Mouse (Mus musculus) embryonic facial prominence, embryonic 10.5 days (tissue): ENCODE results near the gene Tomm20. TPM values are rescaled to one million over a fixed set of nuclear protein-coding genes. Genes with fewer than 3 reads are reported as not detected.
"Not testable (repeated sequence)": the region's sequence is repeated elsewhere in the genome, so short reads cannot be mapped to it uniquely, and the experiment has no call there.

Source experiments
- DNase-seq: peaks from one replicate; pipeline ENCODE4 v3.0.0-alpha.2; 2017; ENCODE audit warnings: low spot score
- H3K27ac ChIP-seq: fragments of 300-500 bp; sonication (generic); replicated peaks from 2 replicates; pipeline ENCODE4 v1.5.1; 2016; ENCODE audit warnings: mild to moderate bottlenecking
- H3K27me3 ChIP-seq: fragments of 300-500 bp; sonication (generic); replicated peaks from 2 replicates; pipeline ENCODE4 v1.6.1; 2016; ENCODE audit warnings: low read depth, mild to moderate bottlenecking; ENCODE audit not compliant: poor library complexity, severe bottlenecking
- H3K36me3 ChIP-seq: fragments of 300-500 bp; sonication (generic); replicated peaks from 2 replicates; pipeline ENCODE4 v1.6.1; 2016; ENCODE audit warnings: mild to moderate bottlenecking, moderate library complexity
- H3K4me1 ChIP-seq: fragments of 300-500 bp; sonication (generic); 2 replicates; pipeline ENCODE4 v1.6.1; 2016
- H3K4me3 ChIP-seq: fragments of 300-500 bp; sonication (generic); 2 replicates; pipeline ENCODE4 v1.5.1; 2016; ENCODE audit warnings: mild to moderate bottlenecking, moderate library complexity
- H3K9me3 ChIP-seq: fragments of 300-500 bp; sonication (generic); 2 replicates; pipeline ENCODE4 v1.6.1; 2016; ENCODE audit warnings: mild to moderate bottlenecking
- WGBS: fragments of 180-500 bp; shearing (Covaris S2); methylation state at CpG from one replicate; pipeline ENCODE4 v1.1.7; 2016; 5-methylcytosine and 5-hydroxymethylcytosine counted together
- polyA plus RNA-seq: library from polyadenylated mRNA; unstranded; fragments of >200 nt; fragmentation: Nextera tagmentation; extraction: Ambion mirVana; gene quantifications from 2 replicates; pipeline ENCODE4 v1.2.1, GENCODE M21; 2016

The Tomm20 gene
- 285 and 304 TPM in 2 replicates for polyA plus RNA-seq

DNA sequence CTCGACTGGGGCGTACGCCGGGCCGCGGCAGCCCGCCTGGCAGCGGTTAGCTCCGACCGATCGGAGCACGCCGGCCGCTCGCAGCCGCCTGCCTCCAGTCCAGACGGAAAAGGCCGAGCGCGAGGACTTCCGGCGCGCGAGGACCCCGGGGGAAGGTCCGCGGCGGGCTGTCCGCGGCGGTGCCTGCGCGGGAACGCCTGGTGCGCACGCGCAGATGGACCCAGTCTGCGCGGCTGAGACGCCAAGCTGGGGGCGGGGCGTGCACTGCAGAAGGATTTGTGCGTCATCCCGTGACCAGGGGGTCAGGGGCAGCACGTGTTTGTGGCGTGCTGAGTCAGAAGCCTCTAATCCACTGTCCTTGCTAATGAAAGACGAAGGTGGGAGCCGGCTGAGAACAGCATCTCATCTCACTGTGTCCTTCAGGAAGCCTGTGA, at the start of gene Tomm20:
Gene Tomm20, minus strand, starts transcription at position 115 of the 434 bp plus-strand sequence.
- Histone ChIP-seq H3K4me3 (peak within 1 kb of the TSS; percentile 91), H3K36me3 (peaks cover 62% of the 10 kb centered on the region), H3K9me3 (no peaks in the 10 kb centered on the region), H3K27me3 (no peaks in the 10 kb centered on the region), H3K27ac (peak within 1 kb of the TSS; percentile 94), H3K4me1 (peaks cover 16% of the 10 kb centered on the region)
- WGBS, result under 1% methylated on average over 48 of the region's 48 CpGs
- peak; percentile 98 for DNase-seq

DNA sequence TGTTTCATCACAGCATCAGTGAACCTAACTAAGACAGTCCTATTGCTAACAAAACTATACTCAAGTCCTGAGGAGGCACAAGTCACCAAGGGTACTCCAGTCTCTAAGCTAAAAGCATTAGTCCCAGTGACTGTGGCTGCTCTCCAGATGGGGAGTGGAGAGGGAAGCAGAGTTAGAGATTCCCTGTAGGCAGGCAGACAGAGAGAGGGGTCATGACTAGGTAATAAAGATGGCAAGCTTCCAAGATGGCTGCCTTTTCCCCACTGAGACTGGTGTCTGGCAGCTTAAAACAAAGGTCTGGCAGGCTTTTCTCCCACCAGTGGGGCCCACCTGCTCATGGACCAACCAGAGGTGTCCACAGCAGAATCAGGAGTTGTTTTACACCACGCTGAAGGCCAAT, 48.9 kb upstream of the Tomm20 start:
- Histone ChIP-seq H3K9me3 (no peaks in the 10 kb centered on the region), H3K27me3 (no peaks in the 10 kb centered on the region), H3K4me1 (0 out of 2 replicates have a peak, but pooled peaks cover 3% of the 10 kb centered on the region), H3K27ac (peak overlapping the region; percentile 19; the same call in 1 of the 2 replicates), H3K4me3 (no peak overlapping the region), H3K36me3 (no peaks in the 10 kb centered on the region)
- 77% methylated on average over 1 of the region's 1 CpGs for WGBS
- no peak for DNase-seq

DNA sequence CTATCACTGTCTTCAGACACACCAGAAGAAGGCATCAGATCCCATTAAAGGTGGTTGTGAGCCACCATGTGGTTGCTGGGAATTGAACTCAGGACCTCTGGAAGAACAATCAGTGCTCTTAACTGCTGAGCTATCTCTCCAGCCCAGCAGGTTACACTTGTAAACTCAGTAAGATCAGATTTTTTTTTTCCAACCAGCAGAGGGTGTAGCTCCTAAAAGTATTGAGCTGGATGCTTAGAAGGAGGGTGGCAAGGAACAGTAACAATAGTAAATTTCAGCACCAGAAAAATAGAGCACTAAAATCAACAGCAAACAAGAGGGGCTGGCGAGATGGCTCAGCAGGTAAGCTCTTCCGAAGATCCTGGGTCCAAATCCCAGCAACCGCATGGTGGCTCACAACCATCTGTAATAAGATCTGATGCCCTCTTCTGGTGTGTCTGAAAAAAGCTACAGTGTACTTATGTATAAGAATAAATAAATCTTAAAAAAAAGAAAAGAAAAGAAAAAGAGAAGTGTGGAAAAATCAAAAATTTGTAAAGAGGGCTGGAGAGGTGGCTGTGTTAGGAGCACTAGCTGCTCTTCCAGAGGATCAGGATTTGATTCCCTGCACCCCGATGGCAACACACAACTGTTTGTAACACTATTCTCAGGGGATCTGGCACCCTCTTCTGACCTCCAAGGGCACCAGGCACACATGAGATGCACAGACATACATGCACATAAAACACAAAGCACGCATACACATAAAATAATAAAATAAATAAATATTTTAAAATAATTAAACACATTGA, 43.9 kb upstream of the Tomm20 start:
- Histone ChIP-seq H3K9me3 (no peaks in the 10 kb centered on the region), H3K27me3 (no peaks in the 10 kb centered on the region), H3K36me3 (no peaks in the 10 kb centered on the region), H3K4me1 (no peaks in the 10 kb centered on the region), H3K4me3 (no peak overlapping the region), H3K27ac (no peak overlapping the region)
- DNase-seq, result no peak
- 79% methylated on average over 5 of the region's 5 CpGs for WGBS

DNA sequence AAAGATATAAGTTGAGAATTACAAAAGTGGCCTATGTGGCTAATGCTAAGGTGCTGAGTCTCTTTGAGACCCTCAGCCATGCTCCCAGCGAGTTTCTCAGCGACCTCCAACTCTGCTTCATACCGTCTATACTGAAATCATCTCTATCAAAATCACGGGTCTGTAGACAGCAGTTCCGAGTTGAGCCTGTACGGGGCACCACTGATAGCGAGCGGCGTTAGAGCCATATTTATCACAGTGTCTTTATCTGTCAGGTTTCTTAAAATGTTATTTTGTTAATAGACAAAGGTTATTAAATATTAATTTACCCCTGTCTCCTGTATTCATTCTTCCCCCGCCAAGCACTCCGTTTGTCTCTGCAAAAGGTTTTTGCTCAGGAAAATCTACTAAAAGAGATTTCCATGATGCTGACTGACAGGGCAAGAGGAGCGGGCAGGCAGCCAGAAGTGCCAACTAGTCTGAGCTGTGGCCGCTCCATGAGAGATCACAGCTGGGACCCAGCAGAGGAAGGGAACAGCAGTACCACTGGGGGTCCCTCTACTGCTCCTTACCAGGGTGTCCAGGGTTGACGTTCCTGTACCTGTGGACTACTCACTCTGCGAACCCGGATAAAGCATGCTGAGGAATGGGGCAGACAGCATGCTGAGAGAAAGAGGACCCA, 42.8 kb upstream of the Tomm20 start:
- H3K9me3 ChIP-seq, result no peaks in the 10 kb centered on the region
- H3K4me1 ChIP-seq, result no peaks in the 10 kb centered on the region
- DNase-seq, result no peak
- no peak overlapping the region for H3K27ac ChIP-seq
- no peak overlapping the region for H3K4me3 ChIP-seq
- no peaks in the 10 kb centered on the region for H3K27me3 ChIP-seq
- H3K36me3 ChIP-seq, result no peaks in the 10 kb centered on the region
- WGBS, result 64% methylated on average over 16 of the region's 16 CpGs

DNA sequence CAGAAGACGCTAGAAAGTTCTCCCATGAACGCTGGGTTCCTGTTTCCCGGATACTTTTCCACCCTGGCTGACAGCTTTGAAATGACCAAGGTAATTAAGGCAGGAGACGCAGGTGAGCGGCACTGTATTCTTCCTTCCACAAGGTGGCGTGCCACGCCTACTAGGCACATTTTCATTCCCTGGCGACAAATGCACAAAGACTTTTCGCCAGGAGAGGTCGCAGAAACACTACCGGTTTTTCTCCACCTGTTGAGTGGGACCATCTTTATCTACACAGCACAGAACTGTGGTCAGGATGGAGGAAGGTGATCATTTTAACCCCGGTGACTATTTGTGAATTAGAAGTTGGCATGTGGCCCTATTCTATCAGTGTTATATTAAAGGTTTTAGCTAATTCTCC, 40.9 kb upstream of the Tomm20 start:
- no peaks in the 10 kb centered on the region for H3K4me1 ChIP-seq
- peak; percentile 83 for DNase-seq
- H3K27ac ChIP-seq, result no peak overlapping the region
- no peaks in the 10 kb centered on the region for H3K9me3 ChIP-seq
- H3K4me3 ChIP-seq, result no peak overlapping the region
- H3K27me3 ChIP-seq, result no peaks in the 10 kb centered on the region
- H3K36me3 ChIP-seq, result no peaks in the 10 kb centered on the region
- 4% methylated on average over 12 of the region's 12 CpGs for WGBS

DNA sequence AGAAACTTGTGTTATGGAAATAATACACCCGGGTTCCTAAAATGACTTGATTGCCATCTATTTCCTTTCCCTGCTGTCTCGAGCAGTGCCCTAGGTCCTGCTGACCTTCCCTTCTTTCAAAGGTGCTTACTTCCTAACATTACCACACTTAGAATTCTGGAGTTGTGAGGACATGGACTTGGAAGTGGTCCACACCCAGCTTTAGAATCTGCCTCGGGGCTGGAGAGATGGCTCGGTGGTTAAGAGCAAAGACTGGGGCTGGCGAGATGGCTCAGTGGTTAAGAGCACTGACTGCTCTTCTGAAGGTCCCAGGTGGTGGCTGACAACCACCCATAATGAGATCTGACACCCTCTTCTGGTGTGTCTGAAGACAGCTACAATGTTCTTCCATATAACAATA, 34.4 kb upstream of the Tomm20 start:
- H3K4me3 ChIP-seq, result no peak overlapping the region
- WGBS, result 57% methylated on average over 5 of the region's 5 CpGs
- no peaks in the 10 kb centered on the region for H3K9me3 ChIP-seq
- no peaks in the 10 kb centered on the region for H3K36me3 ChIP-seq
- no peak for DNase-seq
- H3K27me3 ChIP-seq, result peaks cover 34% of the 10 kb centered on the region
- no peak overlapping the region for H3K27ac ChIP-seq
- peaks cover 10% of the 10 kb centered on the region; the same call in 1 of the 2 replicates for H3K4me1 ChIP-seq

DNA sequence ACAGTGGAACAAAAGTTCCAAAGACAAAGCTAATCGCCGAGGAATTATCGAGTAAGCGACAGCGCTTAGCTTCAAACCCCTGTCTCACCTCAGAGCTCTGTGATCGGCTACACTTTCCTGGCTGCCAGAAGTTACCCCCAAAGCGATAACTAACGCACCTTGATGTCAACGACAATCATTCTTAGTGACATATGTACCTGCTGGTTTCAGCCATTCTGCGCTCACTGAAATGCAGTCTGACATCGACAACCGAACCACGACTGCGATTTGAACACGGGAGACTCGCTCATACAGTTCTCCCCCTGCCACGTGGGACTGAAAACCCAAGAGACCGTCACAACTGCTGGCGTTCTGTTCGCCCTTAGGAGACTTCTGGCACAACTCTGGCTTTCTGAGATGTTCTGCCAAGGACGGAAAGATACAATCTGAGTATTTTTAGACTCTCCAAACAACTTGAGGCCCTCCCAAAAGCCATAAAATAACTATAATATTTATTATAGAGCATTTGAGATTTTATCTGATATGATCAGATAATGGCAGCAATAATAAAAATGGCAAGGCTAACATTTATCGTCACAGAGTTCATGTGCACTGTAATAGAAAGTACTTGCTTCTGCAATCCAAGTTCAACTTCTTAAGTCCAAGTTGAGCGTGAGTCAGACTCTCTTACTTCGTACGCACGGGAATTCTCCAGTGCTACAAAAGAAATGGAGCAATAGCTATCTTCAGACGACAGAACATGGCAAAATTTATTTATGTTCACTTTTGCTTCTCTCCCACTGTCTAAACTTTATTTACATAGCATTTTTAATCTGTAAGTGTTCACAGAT, 33.7 kb upstream of the Tomm20 start:
- no peak overlapping the region for H3K27ac ChIP-seq
- no peaks in the 10 kb centered on the region for H3K9me3 ChIP-seq
- H3K4me3 ChIP-seq, result peak overlapping the region; percentile 51
- 26% methylated on average over 27 of the region's 27 CpGs for WGBS
- peaks cover 34% of the 10 kb centered on the region for H3K27me3 ChIP-seq
- DNase-seq, result peak; percentile 18
- peaks cover 10% of the 10 kb centered on the region; the same call in 1 of the 2 replicates for H3K4me1 ChIP-seq
- H3K36me3 ChIP-seq, result no peaks in the 10 kb centered on the region

DNA sequence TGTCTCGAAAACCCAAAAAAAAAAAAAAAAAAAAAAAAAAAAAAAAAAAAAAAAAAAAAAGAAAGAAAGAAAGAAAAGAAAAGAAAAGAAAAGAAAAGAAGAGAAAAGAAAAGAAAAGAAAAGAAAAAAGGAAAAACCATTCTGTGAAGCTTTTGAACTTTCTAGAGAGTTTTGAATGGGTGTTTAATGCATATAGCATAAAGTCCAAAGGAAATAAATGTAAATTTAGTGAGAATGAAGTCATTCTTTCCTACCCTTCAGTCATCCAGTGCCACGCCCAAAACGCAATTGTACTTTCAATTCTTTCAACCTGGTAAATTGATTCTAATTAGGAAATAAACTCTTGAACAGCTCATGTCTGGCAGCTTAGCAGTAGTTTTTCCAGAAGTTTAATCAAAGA, 32.9 kb upstream of the Tomm20 start:
- H3K9me3 ChIP-seq, H3K27ac ChIP-seq, H3K36me3 ChIP-seq, H3K4me1 ChIP-seq, DNase-seq: not testable (repeated sequence)
- WGBS, result 31% methylated on average over 3 of the region's 3 CpGs
- Histone ChIP-seq H3K27me3 (peaks cover 34% of the 10 kb centered on the region), H3K4me3 (0 out of 2 replicates have a peak overlapping the region, but pooled peaks have one; percentile 51)

DNA sequence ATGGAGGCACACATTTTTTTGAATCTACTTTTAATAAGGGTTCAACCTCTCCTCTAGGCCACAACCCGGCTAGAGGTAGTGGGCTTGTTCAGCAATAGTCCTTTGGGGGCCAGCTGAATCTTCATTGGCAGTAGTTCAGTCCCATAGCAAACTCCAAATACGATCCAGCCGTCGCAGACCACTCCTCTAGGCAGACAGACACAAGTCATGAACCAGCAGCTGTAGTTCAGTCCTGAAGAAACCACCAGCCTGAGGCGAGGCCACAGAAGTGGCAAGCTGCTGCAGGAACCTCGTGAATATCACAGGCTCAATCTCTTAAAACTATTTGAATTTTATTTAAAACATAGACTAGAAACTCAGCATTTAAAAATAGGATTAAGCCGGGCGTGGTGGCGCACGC, 32.4 kb upstream of the Tomm20 start:
- DNase-seq, result no peak
- no peaks in the 10 kb centered on the region for H3K9me3 ChIP-seq
- WGBS, result 83% methylated on average over 10 of the region's 10 CpGs
- H3K4me3 ChIP-seq, result no peak overlapping the region
- H3K4me1 ChIP-seq, result peaks cover 10% of the 10 kb centered on the region; the same call in 1 of the 2 replicates
- no peaks in the 10 kb centered on the region for H3K36me3 ChIP-seq
- peaks cover 34% of the 10 kb centered on the region for H3K27me3 ChIP-seq
- H3K27ac ChIP-seq, result no peak overlapping the region

DNA sequence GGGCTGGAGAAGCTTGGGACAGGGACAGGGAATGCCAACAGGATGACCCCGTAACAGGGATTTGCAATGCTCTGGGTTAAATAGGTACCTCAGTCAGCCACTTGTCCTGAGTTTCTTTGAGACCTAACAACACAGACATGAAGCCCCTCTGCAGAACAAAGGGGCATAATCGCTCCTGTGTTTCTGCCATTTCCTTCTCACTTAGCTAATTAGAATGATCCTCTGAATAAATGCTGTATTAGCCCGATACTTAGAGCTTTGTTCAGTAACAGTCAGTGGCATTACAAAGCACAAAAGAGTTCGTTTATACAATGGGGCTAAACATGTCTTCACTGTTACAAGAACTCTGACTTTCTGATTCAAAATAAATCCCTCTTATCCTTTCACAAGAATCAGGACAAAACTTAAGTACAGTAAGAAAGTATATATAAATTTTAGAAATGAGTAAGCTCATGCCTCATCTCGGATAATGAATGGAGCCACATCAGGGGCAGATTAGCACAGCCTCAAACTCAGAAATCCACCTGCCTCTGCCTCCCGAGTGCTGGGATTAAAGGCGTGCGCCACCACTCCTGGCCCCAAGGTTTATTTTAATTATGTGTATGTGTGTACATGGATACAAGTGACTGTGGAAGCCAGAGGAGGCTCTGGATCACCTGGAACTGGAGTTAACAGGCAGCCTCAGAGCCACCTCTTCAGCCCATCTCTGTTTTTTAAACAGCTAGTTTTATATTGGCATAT, 31.1 kb upstream of the Tomm20 start:
- Histone ChIP-seq H3K36me3 (no peaks in the 10 kb centered on the region), H3K4me3 (no peak overlapping the region), H3K27me3 (peaks cover 34% of the 10 kb centered on the region), H3K27ac (no peak overlapping the region), H3K4me1 (peaks cover 10% of the 10 kb centered on the region; the same call in 1 of the 2 replicates), H3K9me3 (no peaks in the 10 kb centered on the region)
- 63% methylated on average over 8 of the region's 8 CpGs for WGBS
- no peak for DNase-seq

DNA sequence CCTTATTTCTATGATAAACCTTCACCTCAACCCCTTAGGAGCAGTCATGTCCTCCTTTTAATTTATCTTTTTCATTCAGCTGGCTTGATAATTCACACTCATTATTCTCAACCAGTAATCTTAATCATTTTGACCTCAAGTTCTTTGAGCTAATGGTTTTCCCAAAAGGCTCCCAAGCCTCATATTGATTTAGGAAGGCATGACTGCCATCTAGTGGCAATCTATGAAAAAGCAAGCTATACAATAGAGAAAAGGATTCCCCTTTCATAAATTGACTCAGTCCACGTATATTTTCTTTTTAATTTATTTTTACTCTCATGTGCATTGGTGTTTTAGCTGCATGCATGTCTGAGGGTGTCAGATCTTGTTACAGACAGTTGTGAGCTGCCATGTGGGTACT, 30.1 kb upstream of the Tomm20 start:
- no peak for DNase-seq
- peaks cover 14% of the 10 kb centered on the region; the same call in 1 of the 2 replicates for H3K4me1 ChIP-seq
- H3K27me3 ChIP-seq, result peaks cover 34% of the 10 kb centered on the region
- no peaks in the 10 kb centered on the region for H3K36me3 ChIP-seq
- no peak overlapping the region for H3K27ac ChIP-seq
- WGBS, result 26% methylated on average over 1 of the region's 1 CpGs
- H3K4me3 ChIP-seq, result no peak overlapping the region
- no peaks in the 10 kb centered on the region for H3K9me3 ChIP-seq

DNA sequence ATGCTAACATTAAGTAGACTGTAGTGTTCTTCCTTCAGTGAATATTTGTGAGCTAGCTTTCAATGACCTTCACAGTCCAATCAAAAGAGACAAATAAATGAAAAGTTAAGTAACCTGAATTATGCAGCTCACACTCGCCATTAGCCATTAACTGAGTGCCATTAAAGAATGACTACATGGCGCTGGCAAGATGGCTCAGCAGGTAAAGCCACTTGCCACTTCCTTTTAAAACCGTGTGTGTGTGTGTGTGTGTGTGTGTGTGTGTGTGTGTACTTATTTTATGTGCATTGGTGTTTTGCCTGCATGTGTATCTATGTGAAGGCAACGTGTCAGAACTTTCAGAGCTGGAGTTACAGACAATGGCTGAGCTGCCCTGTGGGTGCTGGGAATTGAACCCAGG, 28.9 kb upstream of the Tomm20 start:
- 81% methylated on average over 4 of the region's 4 CpGs for WGBS
- no peaks in the 10 kb centered on the region for H3K36me3 ChIP-seq
- H3K27me3 ChIP-seq, result peaks cover 26% of the 10 kb centered on the region
- H3K27ac ChIP-seq, result no peak overlapping the region
- H3K4me1 ChIP-seq, result peaks cover 23% of the 10 kb centered on the region
- no peaks in the 10 kb centered on the region for H3K9me3 ChIP-seq
- no peak for DNase-seq
- H3K4me3 ChIP-seq, result no peak overlapping the region
